Mouse (Mus musculus) megakaryocyte progenitor cell, adult 5-6 weeks (primary cell): ENCODE results near the gene Cic. TPM values are rescaled to one million over a fixed set of nuclear protein-coding genes. Genes with fewer than 3 reads are reported as not detected.
"Not testable (repeated sequence)": the region's sequence is repeated elsewhere in the genome, so short reads cannot be mapped to it uniquely, and the experiment has no call there.

Experiments used
- ATAC-seq: replicated peaks from 2 replicates; pipeline ENCODE4 v1.8.0; 2016; ENCODE audit warnings: mild to moderate bottlenecking, moderate TSS enrichment, inconsistent platforms; ENCODE audit not compliant: poor library complexity
- total RNA-seq, 2 experiments: library from RNA; stranded (forward) in 1 of 2; stranded (reverse) in 1 of 2; fragments of 157-497, 149-512 nt in 1 of 2; fragments of 200-1000 nt in 1 of 2; gene quantifications; 2 replicates each; pipeline versions ENCODE4 v1.2.3 to v1.2.4; 2015 to 2017

The Cic gene
- total RNA-seq, 2 experiments from 2014 or later: 19.0 to 67.4 TPM

- no peak for ATAC-seq
Observed at GRCm38 (mm10) chr7:25243361-25243760, 24.1 kb upstream of the Cic start.

DNA sequence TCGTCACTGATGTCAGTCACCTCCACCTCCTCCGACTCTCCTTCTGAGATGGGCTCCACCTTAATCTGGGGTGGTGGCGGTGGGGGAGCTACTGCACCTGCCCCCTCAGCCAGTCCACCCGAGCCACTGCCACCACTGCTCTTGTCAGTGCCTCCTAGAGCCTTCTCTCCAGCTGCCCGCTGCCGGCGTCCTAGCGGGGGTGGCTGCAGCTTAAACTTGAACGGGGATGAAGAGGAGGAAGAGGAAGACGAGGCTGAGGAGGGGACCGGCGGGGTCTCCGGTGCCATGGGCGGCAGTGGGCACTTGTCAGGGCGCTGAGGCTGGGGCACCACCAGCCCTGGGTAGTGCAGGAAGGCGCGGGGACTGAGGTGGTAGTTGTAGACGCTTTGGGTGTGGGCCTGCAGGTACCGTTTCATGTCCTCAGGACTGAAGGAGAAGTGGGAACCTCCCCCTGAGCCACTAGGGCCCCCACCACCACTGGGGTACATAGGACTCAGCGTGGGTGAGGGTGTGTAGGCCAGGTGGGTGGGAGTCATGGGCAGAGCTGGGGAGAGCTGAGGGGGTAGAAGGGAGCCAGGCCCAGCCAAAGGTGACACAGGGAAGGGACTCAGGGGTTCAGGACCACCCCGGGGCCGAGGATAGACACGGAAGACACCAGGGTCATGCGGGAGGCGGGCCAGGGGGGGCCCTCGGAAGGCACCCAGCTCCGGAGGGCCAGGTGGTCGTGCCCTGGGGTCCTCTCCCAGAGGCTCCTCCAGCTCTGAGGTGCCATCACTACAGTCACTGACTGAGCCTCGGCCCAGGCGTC, 22.7 kb upstream of the Cic start:
- no peak for ATAC-seq

DNA sequence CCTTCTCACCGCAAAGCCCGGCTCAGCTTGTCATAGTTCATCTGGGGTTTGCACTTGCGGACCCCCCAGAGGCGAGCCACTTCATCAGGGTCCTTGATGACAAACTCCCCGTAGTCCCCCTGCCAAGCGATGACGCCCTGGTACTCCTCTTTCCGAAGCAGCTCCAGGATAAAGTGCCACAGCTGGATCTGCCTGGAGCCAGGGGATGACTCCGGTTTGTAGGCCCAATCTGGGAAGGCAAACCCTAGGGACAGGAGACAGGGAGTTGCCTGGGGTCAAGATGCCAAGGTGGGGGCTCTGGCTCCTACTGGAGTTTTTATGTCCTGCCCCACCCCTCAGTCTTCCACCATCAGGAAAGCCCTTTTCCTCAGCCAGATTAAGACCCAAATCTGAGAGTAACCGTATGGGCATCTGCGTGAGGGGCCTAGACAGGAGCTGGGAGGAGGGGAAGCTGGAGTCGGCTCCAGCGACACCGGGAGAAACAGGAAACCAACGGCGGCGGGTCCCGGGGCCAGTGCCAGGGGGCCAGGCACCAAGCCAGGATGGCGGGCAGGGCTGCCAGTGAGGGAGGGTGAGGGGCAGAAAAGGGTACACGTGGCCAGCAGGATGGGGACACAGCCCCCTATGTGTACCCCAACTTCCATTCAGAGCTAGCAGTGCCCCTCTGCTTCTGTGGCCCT, 21.3 kb upstream of the Cic start:
- no peak for ATAC-seq

DNA sequence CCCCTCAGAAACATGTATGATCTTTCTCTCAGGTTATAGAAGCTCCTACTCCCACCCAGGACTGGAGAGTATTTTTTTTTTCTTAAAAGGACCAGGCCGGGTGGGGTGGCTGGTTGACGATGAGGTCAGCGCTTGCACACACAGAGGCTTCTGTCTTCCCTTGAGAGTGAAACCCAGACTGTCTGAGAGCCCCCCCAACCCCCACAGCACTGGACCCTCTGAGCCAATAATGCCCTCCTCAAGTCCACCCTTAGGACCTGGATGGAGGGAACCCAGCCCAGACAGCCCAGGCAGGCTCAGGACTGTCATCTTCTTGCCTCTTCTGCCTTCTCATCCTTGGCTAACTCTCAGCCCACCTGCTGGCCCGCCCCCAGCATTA, 20.8 kb upstream of the Cic start:
- no peak for ATAC-seq

- no peak for ATAC-seq
Observed at GRCm38 (mm10) chr7:25247498-25247897, 20.0 kb upstream of the Cic start.

GRCm38 (mm10) chr7:25248018-25248647, 19.4 kb upstream of the Cic start:
- 0 out of 2 replicates have a peak, but pooled peaks have one; percentile 18 for ATAC-seq

DNA sequence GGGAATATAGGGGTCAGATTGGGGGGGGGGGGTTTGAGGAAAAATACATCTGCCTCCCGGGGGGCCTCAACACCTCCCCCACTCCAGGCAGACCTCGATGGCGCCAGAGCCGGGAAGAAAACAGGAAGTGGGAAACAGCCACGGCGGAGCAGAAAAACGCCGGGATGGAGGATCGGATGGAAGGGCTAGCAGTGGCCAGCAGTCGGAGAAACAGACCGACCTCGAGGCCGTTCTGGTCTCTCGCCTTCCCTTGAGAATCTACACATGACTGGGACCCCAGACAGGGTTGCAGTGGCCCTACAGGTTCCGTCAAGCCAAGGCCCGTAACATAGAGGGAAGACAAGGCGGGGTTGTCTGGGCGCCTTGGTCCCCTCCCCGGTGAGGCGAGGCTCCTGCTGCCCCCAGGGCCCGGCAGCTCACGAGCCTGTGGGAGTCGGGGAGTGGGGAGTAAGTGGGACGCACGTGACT, 18.6 kb upstream of the Cic start:
- ATAC-seq: no peak

DNA sequence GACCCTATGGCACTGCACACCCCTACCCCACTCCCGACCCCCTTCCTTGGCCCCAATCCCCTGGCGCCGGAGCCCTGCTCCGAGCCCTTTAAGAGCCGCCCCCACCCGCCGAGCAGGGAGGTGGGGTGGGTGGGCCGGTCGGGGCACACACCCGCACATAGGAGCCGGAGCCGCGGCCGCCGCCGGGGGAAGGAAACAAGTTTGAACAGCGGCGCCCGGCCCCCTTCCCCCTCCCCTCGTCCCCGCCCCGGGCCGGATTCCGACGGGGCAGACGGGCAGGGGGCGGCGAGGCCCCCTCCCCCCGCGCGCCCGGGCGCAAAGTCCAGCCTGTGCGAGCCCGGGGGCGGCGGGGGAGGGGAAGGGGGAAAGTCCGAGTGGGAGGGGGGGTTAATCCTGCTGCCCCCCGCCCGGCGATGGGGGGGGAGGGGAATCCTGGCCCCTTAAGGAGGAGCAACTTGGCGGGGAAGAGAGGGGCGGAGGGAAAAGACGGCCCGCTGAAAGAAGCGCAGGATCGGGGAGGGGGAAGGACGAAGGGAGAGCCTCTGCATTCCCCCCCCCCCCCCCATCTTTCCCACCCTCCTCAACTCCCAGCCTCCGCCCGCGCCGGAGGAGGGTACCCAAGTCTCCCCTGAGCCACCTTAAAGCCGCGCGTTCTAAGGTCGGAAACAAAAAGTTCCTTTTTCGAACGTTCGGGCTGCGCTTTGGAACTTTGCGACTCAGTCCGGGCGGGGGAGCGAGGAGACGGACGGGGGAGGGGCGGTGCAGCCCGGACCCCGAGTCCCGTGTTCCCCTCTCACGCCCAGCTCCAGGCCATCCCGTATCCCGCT, 18.0 kb upstream of the Cic start:
- peak; percentile 30 for ATAC-seq

GRCm38 (mm10) chr7:25250141-25250972, 17.1 kb upstream of the Cic start, which contains the start of gene Erf:
Gene Erf (minus strand): TSS chr7:25250761.
- peak; percentile 85 for ATAC-seq

DNA sequence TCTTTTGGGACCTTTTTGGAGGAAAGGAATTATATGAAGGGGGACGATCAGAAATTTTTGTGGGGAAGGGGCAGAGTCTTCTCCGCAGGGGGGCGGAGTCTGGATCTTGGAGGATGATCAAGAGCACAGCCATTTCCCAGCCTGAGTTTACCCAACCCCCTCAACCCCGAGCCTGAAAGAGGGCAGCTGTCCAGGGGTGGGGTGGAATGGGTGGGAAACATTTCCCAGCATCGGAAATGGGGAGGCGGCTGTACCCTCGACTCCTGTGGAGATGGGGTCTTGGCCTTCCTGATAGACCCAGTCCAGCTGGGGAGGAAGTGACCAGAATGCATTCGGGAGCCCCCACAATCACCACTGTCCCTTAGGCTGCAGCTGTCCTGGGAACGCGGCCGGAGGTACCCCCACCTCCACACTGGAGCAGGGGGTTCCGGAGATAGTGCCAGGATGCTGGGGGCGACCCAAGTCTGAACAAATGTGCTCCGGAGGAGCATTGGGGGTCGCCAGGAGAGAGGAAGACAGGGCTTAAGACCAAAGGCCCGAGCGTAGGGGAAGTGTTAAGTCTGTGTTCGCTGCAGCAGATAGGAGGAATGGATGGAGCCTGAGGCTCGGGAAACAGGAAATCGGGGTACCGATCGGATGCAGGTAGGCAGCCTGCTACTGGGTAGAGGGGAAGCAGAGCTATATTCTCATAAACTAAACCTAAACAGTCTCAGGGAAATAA, 16.3 kb upstream of the Cic start:
- no peak for ATAC-seq

DNA sequence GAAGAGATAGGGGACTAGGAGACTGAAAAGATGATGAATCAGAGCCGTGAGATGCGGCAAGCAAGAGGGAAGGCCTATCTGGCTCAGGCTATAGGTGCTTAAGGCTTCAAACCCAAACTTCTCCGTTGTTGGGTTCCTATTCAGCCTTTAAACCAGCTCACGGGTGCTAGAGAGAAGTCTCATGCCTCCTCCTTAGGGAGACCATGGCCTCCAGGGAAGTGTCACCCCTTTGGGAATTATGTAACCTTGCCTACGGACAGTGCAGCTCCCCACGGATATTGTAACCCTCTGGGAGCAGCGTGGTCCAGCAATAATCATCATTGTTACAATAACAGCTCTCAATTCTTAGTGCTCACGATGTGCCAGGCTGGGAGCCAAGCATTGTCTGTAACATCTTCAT, 15.7 kb upstream of the Cic start:
- no peak for ATAC-seq

DNA sequence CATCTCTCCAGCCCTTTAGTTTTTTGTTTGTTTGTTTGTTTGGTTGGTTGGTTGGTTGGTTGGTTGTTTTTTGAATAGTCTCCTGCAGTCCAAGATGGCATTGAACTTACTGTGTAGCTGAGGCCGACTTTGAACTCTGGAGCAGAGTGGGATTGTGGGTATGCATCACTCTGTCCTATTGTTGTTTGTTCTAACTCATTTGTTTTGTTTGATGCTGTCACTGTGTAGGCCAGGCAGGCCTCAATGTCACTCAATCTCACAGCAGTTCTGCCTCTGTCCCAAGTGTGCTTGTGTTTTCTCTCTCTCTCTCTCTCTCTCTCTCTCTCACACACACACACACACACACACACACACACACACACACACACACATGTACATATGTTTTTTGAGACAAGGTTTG, 5.6 kb upstream of the Cic start:
- no peak for ATAC-seq

GRCm38 (mm10) chr7:25263968-25264870, 3.3 kb upstream of the Cic start:
- no peak for ATAC-seq

- ATAC-seq: not testable (repeated sequence)
Observed at GRCm38 (mm10) chr7:25265743-25266142, 1.8 kb upstream of the Cic start.

GRCm38 (mm10) chr7:25266180-25266962, 1.1 kb upstream of the Cic start:
- no peak for ATAC-seq

GRCm38 (mm10) chr7:25267751-25268463, 403 bp downstream of the Cic start:
- ATAC-seq: peak; percentile 73

DNA sequence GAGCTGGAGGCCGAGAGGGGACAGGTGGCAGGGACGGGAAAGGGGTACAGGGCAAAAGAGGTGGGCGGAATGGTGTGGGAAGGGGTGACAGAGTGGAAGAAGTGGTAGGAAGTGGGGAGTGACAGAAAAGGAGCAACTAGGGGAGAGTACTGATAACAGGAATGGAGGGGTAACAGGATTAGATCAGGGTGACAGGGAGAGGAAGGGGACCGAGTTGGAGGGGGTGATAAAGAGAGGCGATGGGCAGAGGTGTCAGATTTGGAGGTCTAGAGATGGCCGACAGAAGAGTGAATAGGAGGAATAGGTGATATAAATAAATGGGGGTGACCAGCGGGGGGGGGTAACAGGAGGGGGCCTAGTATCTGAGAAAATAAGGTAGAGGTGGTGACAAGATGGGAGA, 1.1 kb downstream of the Cic start:
- no peak for ATAC-seq
